Mouse (Mus musculus) MEL (cell line): Measurements from ENCODE around the gene Fam89a. TPM values are rescaled to one million over a fixed set of nuclear protein-coding genes. Genes with fewer than 3 reads are reported as not detected.
A peak's percentile ranks its signal among the peaks of the same experiment; 100 is the strongest.

Source experiments
- DNase-seq: peaks from one replicate; pipeline ENCODE4 v3.0.0; 2011; ENCODE audit warnings: low read depth, low spot score
- H3K27ac ChIP-seq: 2 replicates; pipeline ENCODE4 v1.5.1; 2012; ENCODE audit warnings: low read depth, mild to moderate bottlenecking, control low read depth, low read length, moderate library complexity; ENCODE audit not compliant: control insufficient read depth
- H3K27me3 ChIP-seq, 2 experiments: fragments of 150-350 bp in 1 of 2; sonication (generic) in 1 of 2; 2 replicates each; pipeline ENCODE4 v1.6.1; 2012; ENCODE audit warnings: low read length in 2 of 2, mild to moderate bottlenecking in 2 of 2, improper control_type of control experiment in 1 of 2, moderate library complexity in 1 of 2; ENCODE audit not compliant: insufficient read depth in 2 of 2, control insufficient read depth in 1 of 2
- H3K36me3 ChIP-seq, 2 experiments: 2 replicates each; pipeline ENCODE4 v1.6.1; 2012 to 2014; ENCODE audit warnings: low read length in 2 of 2, improper control_type of control experiment in 1 of 2, inconsistent platforms in 1 of 2, mild to moderate bottlenecking in 1 of 2; ENCODE audit not compliant: insufficient read depth in 2 of 2, control insufficient read depth in 1 of 2
- H3K4me1 ChIP-seq, 2 experiments: fragments of 150-350 bp in 1 of 2; sonication (generic) in 1 of 2; 2 replicates each; pipeline ENCODE4 v1.6.1; 2012; ENCODE audit warnings: low read length in 2 of 2, improper control_type of control experiment in 1 of 2, mild to moderate bottlenecking in 1 of 2; ENCODE audit not compliant: insufficient read depth in 2 of 2, control insufficient read depth in 1 of 2
- H3K4me3 ChIP-seq, 2 experiments: fragments of 150-350 bp in 1 of 2; sonication (generic) in 1 of 2; 2 replicates each; pipeline ENCODE4 v1.5.1; 2012; ENCODE audit warnings: low read depth in 2 of 2, low read length in 2 of 2, mild to moderate bottlenecking in 2 of 2, moderate library complexity in 2 of 2, control low read depth in 1 of 2, improper control_type of control experiment in 1 of 2; ENCODE audit not compliant: control insufficient read depth in 1 of 2, insufficient read depth in 1 of 2
- H3K79me2 ChIP-seq: 2 replicates; pipeline ENCODE4 v1.6.1; 2012; ENCODE audit warnings: mild to moderate bottlenecking, low read length, moderate library complexity; ENCODE audit not compliant: control insufficient read depth, poor library complexity, insufficient read depth
- H3K9ac ChIP-seq: 2 replicates; pipeline ENCODE4 v1.6.1; 2012; ENCODE audit warnings: low read depth, mild to moderate bottlenecking, control low read depth, low read length, moderate library complexity; ENCODE audit not compliant: control insufficient read depth, poor library complexity, severe bottlenecking
- H3K9me3 ChIP-seq: fragments of 150-350 bp; sonication (generic); replicated peaks from 2 replicates; pipeline ENCODE4 v1.6.1; 2012; ENCODE audit warnings: mild to moderate bottlenecking, low read length, improper control_type of control experiment, moderate library complexity; ENCODE audit not compliant: insufficient read depth
- CTCF ChIP-seq, 3 experiments: IDR thresholded peaks in 2 of 3; conservative IDR thresholded peaks in 1 of 3; 2 replicates each; pipeline ENCODE4 v1.5.1; 2011 to 2012; ENCODE audit warnings: low read length in 3 of 3, low read depth in 2 of 3, mild to moderate bottlenecking in 2 of 3, improper control_type of control experiment in 1 of 3, inconsistent platforms in 1 of 3, mixed read lengths in 1 of 3, moderate library complexity in 1 of 3; ENCODE audit not compliant: control insufficient read depth in 1 of 3, insufficient read depth in 1 of 3, poor library complexity in 1 of 3, severe bottlenecking in 1 of 3
- EP300 ChIP-seq, 2 experiments: IDR thresholded peaks; 2 replicates each; pipeline ENCODE4 v1.6.1; 2011; ENCODE audit warnings: improper control_type of control experiment in 2 of 2, low read length in 2 of 2, low read depth in 1 of 2, mild to moderate bottlenecking in 1 of 2
- HCFC1 ChIP-seq: IDR thresholded peaks from 2 replicates; pipeline ENCODE4 v1.6.1; 2012; ENCODE audit warnings: low read depth, mild to moderate bottlenecking, inconsistent platforms, low read length, improper control_type of control experiment, moderate library complexity
- JUND ChIP-seq: IDR thresholded peaks from 2 replicates; pipeline ENCODE4 v1.6.1; 2011; ENCODE audit warnings: low read depth, mild to moderate bottlenecking, improper control_type of control experiment, low read length
- MAX ChIP-seq: IDR thresholded peaks from 2 replicates; pipeline ENCODE4 v1.6.1; 2011; ENCODE audit warnings: low read length, improper control_type of control experiment
- MAZ ChIP-seq: IDR thresholded peaks from 2 replicates; pipeline ENCODE4 v1.6.1; 2012; ENCODE audit warnings: low read depth, mild to moderate bottlenecking, inconsistent platforms, low read length, improper control_type of control experiment
- USF1 ChIP-seq: IDR thresholded peaks from 2 replicates; pipeline ENCODE4 v1.6.1; 2014; ENCODE audit warnings: low read depth, mild to moderate bottlenecking, inconsistent platforms, low read length, improper control_type of control experiment, moderate library complexity
- USF2 ChIP-seq, 2 experiments: IDR thresholded peaks; 2 replicates each; pipeline ENCODE4 v1.6.1; 2011 to 2012; ENCODE audit warnings: improper control_type of control experiment in 2 of 2, low read length in 2 of 2, borderline replicate concordance in 1 of 2, inconsistent platforms in 1 of 2, low read depth in 1 of 2, mild to moderate bottlenecking in 1 of 2; ENCODE audit not compliant: insufficient read depth in 1 of 2
- ZC3H11A ChIP-seq: IDR thresholded peaks from 2 replicates; pipeline ENCODE4 v1.6.1; 2012; ENCODE audit warnings: low read depth, mild to moderate bottlenecking, inconsistent platforms, low read length, improper control_type of control experiment
- ZMIZ1 ChIP-seq: IDR thresholded peaks from 2 replicates; pipeline ENCODE4 v1.6.1; 2012; ENCODE audit warnings: low read depth, mild to moderate bottlenecking, inconsistent platforms, low read length, improper control_type of control experiment, moderate library complexity
- polyA plus RNA-seq, 2 experiments: library from polyadenylated mRNA; stranded (reverse) in 1 of 2; unstranded in 1 of 2; fragments of >175 nt in 1 of 2; fragments of >200 nt in 1 of 2; gene quantifications; 2 replicates each; pipeline versions ENCODE4 v1.2.1 to v1.2.4; 2012; ENCODE audit warnings: low replicate concordance in 2 of 2, low read depth in 1 of 2; ENCODE audit not compliant: insufficient read length in 2 of 2, insufficient read depth in 1 of 2, missing spikeins in 1 of 2
- total RNA-seq: library from RNA; depleted of rRNA; stranded (reverse); fragments of 300-350 nt; gene quantifications from 2 replicates; pipeline ENCODE4 v1.2.3, GENCODE M21; 2012

Gene Fam89a
- total and polyA plus RNA-seq, 3 experiments, result 0.31 to 1.8 TPM; not detected in 1

- peaks cover 0 to 4% of the 10 kb centered on the region in 2 experiments; a peak in 2 of 4 replicates for H3K36me3 ChIP-seq
- TF ChIP-seq EP300 (IDR thresholded peaks at IDR 0.05; ENCODE audit: low read depth in 1 of 2, low read length in 2 of 2), result peak in 1 of 2 experiments; percentile 17; a peak in 1 of 4 replicates
- no peak for TF ChIP-seq CTCF (IDR thresholded peaks at IDR 0.05 in 2 of 3, conservative IDR thresholded peaks at IDR 0.05 in 1 of 3; ENCODE audit: control insufficient read depth in 1 of 3, insufficient read depth in 1 of 3, low read depth in 2 of 3, low read length in 3 of 3, poor library complexity in 1 of 3, severe bottlenecking in 1 of 3)
- TF ChIP-seq HCFC1, result no peak
- TF ChIP-seq ZC3H11A, result no peak
- no peak overlapping the region for H3K4me3 ChIP-seq
- 0 out of 4 replicates have a peak, but pooled peaks cover 0 to 1% of the 10 kb centered on the region in 2 experiments for H3K27me3 ChIP-seq
- DNase-seq, result peak; percentile 72
- peaks cover 0 to 12% of the 10 kb centered on the region in 2 experiments; a peak in 2 of 4 replicates for H3K4me1 ChIP-seq
- no peak overlapping the region for H3K27ac ChIP-seq
- H3K9me3 ChIP-seq, result no peaks in the 10 kb centered on the region
- H3K9ac ChIP-seq, result no peak overlapping the region
- H3K79me2 ChIP-seq, result no peaks in the 10 kb centered on the region
These were observed 39.0 kb upstream of the Fam89a start for GRCm38 (mm10) chr8:124790676-124791075.

GRCm38 (mm10) chr8:124784613-124785012, 33.0 kb upstream of the Fam89a start:
- Histone ChIP-seq H3K9me3 (no peaks in the 10 kb centered on the region), H3K9ac (no peak overlapping the region), H3K27me3 (0 out of 4 replicates have a peak, but pooled peaks cover 0 to 1% of the 10 kb centered on the region in 2 experiments), H3K79me2 (no peaks in the 10 kb centered on the region), H3K36me3 (peaks cover 0 to 4% of the 10 kb centered on the region in 2 experiments; a peak in 2 of 4 replicates), H3K4me3 (no peak overlapping the region), H3K4me1 (peaks cover 0 to 3% of the 10 kb centered on the region in 2 experiments; a peak in 1 of 4 replicates), H3K27ac (no peak overlapping the region)
- no peak for DNase-seq
- no peak for TF ChIP-seq MAZ
- no peak for TF ChIP-seq ZMIZ1
- no peak for TF ChIP-seq CTCF (IDR thresholded peaks at IDR 0.05 in 2 of 3, conservative IDR thresholded peaks at IDR 0.05 in 1 of 3; ENCODE audit: control insufficient read depth in 1 of 3, insufficient read depth in 1 of 3, low read depth in 2 of 3, low read length in 3 of 3, poor library complexity in 1 of 3, severe bottlenecking in 1 of 3)

GRCm38 (mm10) chr8:124783228-124783627, 31.6 kb upstream of the Fam89a start:
- 0 out of 4 replicates have a peak, but pooled peaks cover 0 to 1% of the 10 kb centered on the region in 2 experiments for H3K27me3 ChIP-seq
- TF ChIP-seq MAX, result 0 out of 2 replicates have a peak, but pooled peaks have one; percentile 32
- 0 out of 4 replicates have a peak, but pooled peaks of 1 of the 2 experiments have one; percentile 6 for TF ChIP-seq USF2 (IDR thresholded peaks at IDR 0.05; ENCODE audit: borderline replicate concordance in 1 of 2, insufficient read depth in 1 of 2, low read depth in 1 of 2, low read length in 2 of 2)
- no peak for TF ChIP-seq JUND
- peak; percentile 70 for TF ChIP-seq USF1
- no peaks in the 10 kb centered on the region for H3K79me2 ChIP-seq
- H3K9me3 ChIP-seq, result no peaks in the 10 kb centered on the region
- H3K27ac ChIP-seq, result no peak overlapping the region
- H3K36me3 ChIP-seq, result no peaks in the 10 kb centered on the region
- no peaks in the 10 kb centered on the region for H3K4me1 ChIP-seq
- H3K9ac ChIP-seq, result no peak overlapping the region
- H3K4me3 ChIP-seq, result no peak overlapping the region
- DNase-seq, result no peak
